Mouse (Mus musculus): ENCODE measurements at regions not wholly inside any gene's neighbourhood (a gene's known extent, or its start where the extent isn't known, plus 50 kb on each side); places are given as distances from the start of the nearest gene placed in this dataset.
A peak's percentile ranks its signal among the peaks of the same experiment; 100 is the strongest.

GRCm38 (mm10) chr5:39557376-39558001 is 197.8 kb downstream of the Hs3st1 start:
- intact Hi-C loops (cut with DNase I), result no loop called here

GRCm38 (mm10) chr5:39537044-39537443 is 218.2 kb downstream of the Hs3st1 start:
- intact Hi-C loops (cut with DNase I), result no loop called here
- no peak for DNase-seq (ENCODE audit: low spot score in 2 of 2)

More at GRCm38 (mm10) chr5:39557376-39558001, 197.8 kb downstream of the Hs3st1 start:
- DNase-seq (ENCODE audit: low spot score in 2 of 2), result no peak

GRCm38 (mm10) chr5:39536351-39536750 is 218.9 kb downstream of the Hs3st1 start:
- intact Hi-C loops (cut with DNase I), result no loop called here
- no peak for DNase-seq (ENCODE audit: low spot score in 2 of 2)

- intact Hi-C loops (cut with DNase I), result no loop called here
- DNase-seq (ENCODE audit: low spot score in 2 of 2), result no peak
These were observed 245.0 kb downstream of the Hs3st1 start for GRCm38 (mm10) chr5:39510246-39510645.

GRCm38 (mm10) chr5:39482756-39483155 is 272.5 kb downstream of the Hs3st1 start:
- intact Hi-C loops (cut with DNase I), result no loop called here
- DNase-seq (ENCODE audit: low spot score in 2 of 2), result no peak

- peak in 1 of 2 experiments; percentile 2 for DNase-seq (ENCODE audit: low spot score in 2 of 2)
- intact Hi-C loops (cut with DNase I), result no loop called here
These were observed 297.2 kb downstream of the Hs3st1 start for GRCm38 (mm10) chr5:39458116-39458525.

GRCm38 (mm10) chr5:39453706-39454105 is 301.6 kb downstream of the Hs3st1 start:
- intact Hi-C loops (cut with DNase I), result no loop called here
- DNase-seq (ENCODE audit: low spot score in 2 of 2), result no peak

- DNase-seq (ENCODE audit: low spot score in 2 of 2), result peak in 1 of 2 experiments; percentile 27
- intact Hi-C loops (cut with DNase I), result no loop called here
These were observed 314.5 kb downstream of the Hs3st1 start for GRCm38 (mm10) chr5:39440817-39441216.

GRCm38 (mm10) chr5:39437463-39438201 is 317.6 kb downstream of the Hs3st1 start:
- intact Hi-C loops (cut with DNase I), result no loop called here
- no peak for DNase-seq (ENCODE audit: low spot score in 2 of 2)

GRCm38 (mm10) chr5:39426053-39426452 is 329.2 kb downstream of the Hs3st1 start:
- intact Hi-C loops (cut with DNase I), result no loop called here
- DNase-seq (ENCODE audit: low spot score in 2 of 2), result peak in 1 of 2 experiments; percentile 4

GRCm38 (mm10) chr5:39423720-39424119 is 331.6 kb downstream of the Hs3st1 start:
- intact Hi-C loops (cut with DNase I), result no loop called here
- no peak for DNase-seq (ENCODE audit: low spot score in 2 of 2)

- intact Hi-C loops (cut with DNase I), result no loop called here
- DNase-seq (ENCODE audit: low spot score in 2 of 2), result no peak
These were observed 336.5 kb downstream of the Hs3st1 start for GRCm38 (mm10) chr5:39418795-39419194.

GRCm38 (mm10) chr5:39417845-39418154 is 337.5 kb downstream of the Hs3st1 start:
- no peak for DNase-seq (ENCODE audit: low spot score in 2 of 2)
- intact Hi-C loops (cut with DNase I), result no loop called here

GRCm38 (mm10) chr5:39417121-39417844 is 338.0 kb downstream of the Hs3st1 start:
- intact Hi-C loops (cut with DNase I), result no loop called here
- peak; percentile 48 to 66 for DNase-seq (ENCODE audit: low spot score in 2 of 2)

- peak in 1 of 2 experiments; percentile 10 for DNase-seq (ENCODE audit: low spot score in 2 of 2)
- intact Hi-C loops (cut with DNase I), result no loop called here
These were observed 338.7 kb downstream of the Hs3st1 start for GRCm38 (mm10) chr5:39416597-39417023.

GRCm38 (mm10) chr5:39412756-39413155 is 342.5 kb downstream of the Hs3st1 start:
- DNase-seq (ENCODE audit: low spot score in 2 of 2), result no peak

GRCm38 (mm10) chr5:39390391-39390987 is 364.8 kb downstream of the Hs3st1 start:
- no peak for DNase-seq (ENCODE audit: low spot score in 2 of 2)
- intact Hi-C loops (cut with DNase I), result no loop called here

More at GRCm38 (mm10) chr5:39412756-39413155, 342.5 kb downstream of the Hs3st1 start:
- intact Hi-C loops (cut with DNase I), result no loop called here

GRCm38 (mm10) chr5:39384410-39384809 is 370.9 kb downstream of the Hs3st1 start:
- intact Hi-C loops (cut with DNase I), result no loop called here
- no peak for DNase-seq (ENCODE audit: low spot score in 2 of 2)

GRCm38 (mm10) chr5:39374199-39374598 is 381.1 kb downstream of the Hs3st1 start:
- no peak for DNase-seq (ENCODE audit: low spot score in 2 of 2)
- intact Hi-C loops (cut with DNase I), result no loop called here

- DNase-seq (ENCODE audit: low spot score in 2 of 2), result peak; percentile 15 to 61
- intact Hi-C loops (cut with DNase I), result no loop called here
These were observed 406.6 kb downstream of the Hs3st1 start for GRCm38 (mm10) chr5:39348680-39349079.

Measured in left cerebral cortex, postnatal 25 days (tissue).